In the genomic region with DNA sequence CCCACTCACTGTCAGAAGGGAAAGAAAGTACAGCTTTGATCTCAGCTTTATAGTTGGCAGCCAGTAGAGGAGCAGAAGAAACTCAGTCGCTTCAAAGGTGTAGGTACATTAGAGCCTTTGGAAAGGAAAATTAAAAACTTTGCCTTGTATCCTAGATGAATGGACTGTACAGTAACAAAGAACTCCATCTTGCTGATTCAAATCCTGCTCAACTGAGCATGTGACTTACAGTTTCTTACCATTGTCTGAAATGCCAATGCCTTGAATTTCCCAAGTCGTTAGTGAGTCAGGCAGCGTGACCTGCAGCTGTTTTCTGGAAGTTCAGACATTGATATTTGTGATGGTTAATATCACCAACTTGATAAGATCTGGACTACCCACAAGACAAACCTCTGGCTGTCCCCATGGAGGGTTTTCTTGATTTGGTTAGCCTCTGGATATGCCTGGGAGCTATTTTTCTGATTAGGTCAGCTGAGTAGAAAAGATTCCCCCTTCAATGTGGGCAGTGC, we compare ENCODE assay signal across 24 mouse cellular contexts. TPM values are rescaled to one million over a fixed set of nuclear protein-coding genes. Genes with fewer than 3 reads are reported as not detected.
DNase-seq lines count a peak whose midpoint lies in the region; ATAC-seq lines count a peak whose summit lies in the region.
"Had no signal": no experiment of that assay in that cellular context is flagged by ENCODE, and none has a peak within 500 bp of the region (broad histone marks: within the 10 kb centered on the region; RNA-seq: fewer than 3 reads in every experiment).

No protein-coding gene starts in this region.

- H3K27ac ChIP-seq in forebrain, embryonic 12.5 days = no peak overlapping the region
- H3K27ac ChIP-seq: forebrain, embryonic 13.5 days; gastrocnemius, adult 2 months; heart, embryonic 10.5 days; heart, embryonic 13.5 days; hindbrain, embryonic 14.5 days had no signal

- no peak overlapping the region for H3K4me3 ChIP-seq in forebrain, embryonic 12.5 days (replicated peaks)
- H3K4me3 ChIP-seq: forebrain, embryonic 13.5 days; gastrocnemius, adult 2 months; heart, embryonic 10.5 days; heart, embryonic 13.5 days had no signal

- H3K27me3 ChIP-seq in forebrain, embryonic 12.5 days = no peaks in the 10 kb centered on the region
- H3K27me3 ChIP-seq: forebrain, embryonic 13.5 days; heart, embryonic 13.5 days had no signal

- no peak overlapping the region for H3K9ac ChIP-seq in forebrain, embryonic 12.5 days
- H3K9ac ChIP-seq: forebrain, embryonic 13.5 days; heart, embryonic 13.5 days; hindbrain, embryonic 14.5 days had no signal

- no peak overlapping the region for H3K4me2 ChIP-seq in forebrain, embryonic 12.5 days
- H3K4me2 ChIP-seq: forebrain, embryonic 13.5 days; heart, embryonic 13.5 days; hindbrain, embryonic 14.5 days had no signal

- DNase-seq in heart, adult 11 months = peak; percentile 75
- no peak for DNase-seq in heart, adult 9 months (ENCODE audit: low spot score in 2 of 2)
- peak; percentile 4 for DNase-seq in NIH3T3 (ENCODE audit: low read depth)
- peak; percentile 6 for DNase-seq in telencephalon, adult 2 months (ENCODE audit: low read depth, low spot score)
- DNase-seq in kidney, adult 18-20 months = no peak
- DNase-seq: adrenal gland, adult 2 months; adrenal gland, postnatal 14 days; cerebellum, adult 11-12 months; cerebellum, adult 9-10 months; cerebellum, postnatal 14 days; gastrocnemius, adult 2 months; gastrocnemius, postnatal 14 days; heart, adult 18-20 months; heart, postnatal 14 days; heart, postnatal 4 days; kidney, adult 9 months had no signal

- no peaks in the 10 kb centered on the region for H3K9me3 ChIP-seq in forebrain, embryonic 12.5 days
- H3K9me3 ChIP-seq: forebrain, embryonic 13.5 days; heart, embryonic 10.5 days; heart, embryonic 13.5 days had no signal

- 82% methylated on average over 3 of the region's 3 CpGs for WGBS in forebrain, embryonic 12.5 days

- no peaks in the 10 kb centered on the region for H3K4me1 ChIP-seq in forebrain, embryonic 12.5 days
- H3K4me1 ChIP-seq: forebrain, embryonic 13.5 days; heart, embryonic 10.5 days; heart, embryonic 13.5 days had no signal

- no peaks in the 10 kb centered on the region for H3K36me3 ChIP-seq in forebrain, embryonic 12.5 days (replicated peaks)
- H3K36me3 ChIP-seq: heart, embryonic 10.5 days; heart, embryonic 13.5 days had no signal

- no peak for ATAC-seq in forebrain, embryonic 12.5 days (ENCODE audit: low FRiP score)
- ATAC-seq: forebrain, embryonic 13.5 days; forebrain, embryonic 16.5 days; intestine, postnatal 0 days had no signal

RNA-seq across cellular contexts. Expression of a gene that starts 36.5 kb away (rescaled TPM):
- 0.45 and 1.2 TPM in 2 replicates for polyA plus RNA-seq in forebrain, embryonic 12.5 days (2016; fragmentation: Nextera tagmentation; extraction: Ambion mirVana)
- polyA plus RNA-seq: embryonic facial prominence, embryonic 14.5 days had no signal

Comparison
In these comparisons a context has a peak if more than half of its experiments do, and no peak if none do; other contexts are left out.
1. DNase-seq: peak in heart, adult 11 months (single experiment), NIH3T3 (single experiment) and telencephalon, adult 2 months (single experiment); none in heart, adult 9 months (0 of 2) and kidney, adult 18-20 months (single experiment).